Mouse (Mus musculus): Measurements from ENCODE around the gene Pla2g3.

- TF ChIP-seq CTCF (conservative IDR thresholded peaks at IDR 0.05; ENCODE audit: insufficient read depth, insufficient read length, low read depth, low read length), result no peak
- TF ChIP-seq POLR2A (IDR thresholded peaks at IDR 0.05; ENCODE audit: low read depth, low read length), result no peak
Measured at GRCm38 (mm10) chr11:3519756-3520398, 31.8 kb downstream of the Pla2g3 start.

Data from kidney, adult 2 months (tissue).